Mouse (Mus musculus) midbrain, postnatal 0 days (tissue): ENCODE data around the gene Hdgf. TPM values are rescaled to one million over a fixed set of nuclear protein-coding genes. Genes with fewer than 3 reads are reported as not detected.
A peak's percentile ranks its signal among the peaks of the same experiment; 100 is the strongest.
"Not testable (repeated sequence)": the region's sequence is repeated elsewhere in the genome, so short reads cannot be mapped to it uniquely, and the experiment has no call there.

Experiments used
- ATAC-seq: fragments of 200-750 bp; cut with Nextera tagmentation; 2 replicates; pipeline ENCODE4 v1.8.0; 2017; ENCODE audit warnings: moderate number of reproducible peaks, mild to moderate bottlenecking, moderate TSS enrichment, moderate library complexity; ENCODE audit not compliant: low FRiP score
- DNase-seq: peaks from one replicate; pipeline ENCODE4 v3.0.0-alpha.2; 2015; ENCODE audit warnings: low spot score
- H3K27ac ChIP-seq: fragments of 300-500 bp; sonication (generic); 2 replicates; pipeline ENCODE4 v1.5.1; 2014; ENCODE audit warnings: low read depth, mild to moderate bottlenecking, low read length, mixed read lengths
- H3K27me3 ChIP-seq: fragments of 300-500 bp; sonication (generic); 2 replicates; pipeline ENCODE4 v1.6.1; 2014; ENCODE audit warnings: low read length, control low read depth, mixed read lengths; ENCODE audit not compliant: insufficient read depth
- H3K36me3 ChIP-seq: fragments of 300-500 bp; sonication (generic); 2 replicates; pipeline ENCODE4 v1.6.1; 2014; ENCODE audit warnings: low read length, control low read depth, mixed read lengths; ENCODE audit not compliant: insufficient read depth
- H3K4me1 ChIP-seq: fragments of 300-500 bp; sonication (generic); 2 replicates; pipeline ENCODE4 v1.6.1; 2014; ENCODE audit warnings: mild to moderate bottlenecking, control low read depth, antibody characterized with exemption, low read length, mixed read lengths; ENCODE audit not compliant: insufficient read depth
- H3K4me2 ChIP-seq: fragments of 300-500 bp; sonication (generic); 2 replicates; pipeline ENCODE4 v1.6.1; 2014; ENCODE audit warnings: low read depth, mild to moderate bottlenecking, low read length, mixed read lengths; ENCODE audit not compliant: poor library complexity, severe bottlenecking
- H3K4me3 ChIP-seq: fragments of 300-500 bp; sonication (generic); 2 replicates; pipeline ENCODE4 v1.5.1; 2014; ENCODE audit warnings: low read depth, mild to moderate bottlenecking, low read length, moderate library complexity
- H3K9ac ChIP-seq: fragments of 300-500 bp; sonication (generic); replicated peaks from 2 replicates; pipeline ENCODE4 v1.6.1; 2014; ENCODE audit warnings: mild to moderate bottlenecking, low read length, moderate library complexity, mixed read lengths; ENCODE audit not compliant: poor library complexity, severe bottlenecking
- H3K9me3 ChIP-seq: fragments of 300-500 bp; sonication (generic); 2 replicates; pipeline ENCODE4 v1.6.1; 2016; ENCODE audit warnings: low read length, control low read depth
- CTCF ChIP-seq: IDR thresholded peaks from 2 replicates; pipeline ENCODE4 v1.5.1; 2016; ENCODE audit warnings: antibody characterized with exemption, mild to moderate bottlenecking
- WGBS: fragments of 180-500 bp; shearing (Covaris S2); extraction: QIAGEN DNeasy Blood & Tissue Kit; methylation state at CpG from one replicate; pipeline ENCODE4 v1.1.7; 2014; 5-methylcytosine and 5-hydroxymethylcytosine counted together
- polyA plus RNA-seq: library from polyadenylated mRNA; unstranded; fragments of >200 nt; fragmentation: Nextera tagmentation; extraction: Ambion mirVana; gene quantifications from 2 replicates; pipeline ENCODE4 v1.2.1, GENCODE M21; 2015
- total RNA-seq: library from RNA; depleted of rRNA; stranded (reverse); fragments of >200 nt; gene quantifications from 2 replicates; pipeline ENCODE4 v1.2.3, GENCODE M21; 2014

Hdgf gene
- total and polyA plus RNA-seq, 2 experiments from 2014 or later = 86.5 to 135 TPM

- no peak for TF ChIP-seq CTCF
- H3K36me3 ChIP-seq = peaks cover 2% of the 10 kb centered on the region; the same call in 1 of the 2 replicates
- H3K27me3 ChIP-seq = no peaks in the 10 kb centered on the region
- H3K4me1 ChIP-seq = peaks cover 13% of the 10 kb centered on the region
- peak; percentile 24; the same call in 1 of the 2 replicates for ATAC-seq
- DNase-seq = peak; percentile 50
- H3K9me3 ChIP-seq = no peaks in the 10 kb centered on the region
- H3K27ac ChIP-seq = peak overlapping the region; percentile 85
- WGBS = under 1% methylated on average over 24 of the region's 28 CpGs
- H3K9ac ChIP-seq = peak overlapping the region; percentile 96
- peak overlapping the region; percentile 91 for H3K4me2 ChIP-seq
- peak overlapping the region; percentile 98 for H3K4me3 ChIP-seq
Measured at GRCm38 (mm10) chr3:87884708-87885251, 21.3 kb upstream of the Hdgf start.

GRCm38 (mm10) chr3:87885281-87886003, 20.7 kb upstream of the Hdgf start, which contains the start of gene Prcc:
TSS of gene Prcc (minus strand) at chr3:87885608.
- peak within 1 kb of the TSS; percentile 91 for H3K4me2 ChIP-seq
- peak within 1 kb of the TSS; percentile 85 for H3K27ac ChIP-seq
- H3K9ac ChIP-seq = peak within 1 kb of the TSS; percentile 96
- DNase-seq (peak; percentile 100), ATAC-seq (peak; percentile 99)
- peak within 1 kb of the TSS; percentile 98 for H3K4me3 ChIP-seq
- H3K36me3 ChIP-seq = no peaks in the 10 kb centered on the region
- H3K9me3 ChIP-seq = no peaks in the 10 kb centered on the region
- TF ChIP-seq CTCF = no peak
- WGBS = under 1% methylated on average over 29 of the region's 33 CpGs
- H3K4me1 ChIP-seq = peaks cover 13% of the 10 kb centered on the region
- H3K27me3 ChIP-seq = no peaks in the 10 kb centered on the region

- DNase-seq = no peak
- Histone ChIP-seq H3K4me1 (peaks cover 13% of the 10 kb centered on the region), H3K4me3 (peak overlapping the region; percentile 41), H3K27ac (no peak overlapping the region), H3K36me3 (no peaks in the 10 kb centered on the region), H3K27me3 (no peaks in the 10 kb centered on the region), H3K9ac (peak overlapping the region; percentile 50; the same call in 1 of the 2 replicates), H3K9me3 (no peaks in the 10 kb centered on the region), H3K4me2 (peak overlapping the region; percentile 48)
- TF ChIP-seq CTCF = no peak
- 10% methylated on average over 10 of the region's 10 CpGs for WGBS
- ATAC-seq = no peak
Measured at GRCm38 (mm10) chr3:87886004-87886365, 20.1 kb upstream of the Hdgf start.

- ATAC-seq (no peak), DNase-seq (no peak)
- Histone ChIP-seq H3K27me3 (no peaks in the 10 kb centered on the region), H3K4me2 (0 out of 2 replicates have a peak overlapping the region, but pooled peaks have one; percentile 48), H3K36me3 (no peaks in the 10 kb centered on the region), H3K9ac (no peak overlapping the region), H3K27ac (no peak overlapping the region), H3K9me3 (no peaks in the 10 kb centered on the region), H3K4me3 (no peak overlapping the region), H3K4me1 (peaks cover 13% of the 10 kb centered on the region)
- no peak for TF ChIP-seq CTCF
- WGBS = 89% methylated on average over 6 of the region's 6 CpGs
Measured at GRCm38 (mm10) chr3:87886416-87886815, 19.7 kb upstream of the Hdgf start.

- not testable (repeated sequence) for DNase-seq, H3K27ac ChIP-seq, H3K36me3 ChIP-seq, H3K9ac ChIP-seq, H3K4me3 ChIP-seq, H3K4me2 ChIP-seq, H3K27me3 ChIP-seq, H3K9me3 ChIP-seq, ATAC-seq
- 81% methylated on average over 4 of the region's 4 CpGs for WGBS
- peak; percentile 12; the same call in 1 of the 2 replicates for TF ChIP-seq CTCF
- peaks cover 13% of the 10 kb centered on the region for H3K4me1 ChIP-seq
Measured at GRCm38 (mm10) chr3:87887400-87887799, 18.7 kb upstream of the Hdgf start.

- DNase-seq (no peak), ATAC-seq (no peak)
- no peaks in the 10 kb centered on the region for H3K9me3 ChIP-seq
- no peak overlapping the region for H3K4me3 ChIP-seq
- no peak overlapping the region for H3K4me2 ChIP-seq
- WGBS = 46% methylated on average over 3 of the region's 3 CpGs
- no peaks in the 10 kb centered on the region for H3K36me3 ChIP-seq
- H3K27me3 ChIP-seq = no peaks in the 10 kb centered on the region
- H3K9ac ChIP-seq = no peak overlapping the region
- TF ChIP-seq CTCF = no peak
- H3K27ac ChIP-seq = no peak overlapping the region
- no peaks in the 10 kb centered on the region for H3K4me1 ChIP-seq
Measured at GRCm38 (mm10) chr3:87891481-87891880, 14.6 kb upstream of the Hdgf start.
